Mouse (Mus musculus) forebrain, embryonic 12.5 days (tissue): Measurements from ENCODE around the gene Sco1. TPM values are rescaled to one million over a fixed set of nuclear protein-coding genes. Genes with fewer than 3 reads are reported as not detected.

Experiments used
- ATAC-seq: fragments of 200-750 bp; cut with Nextera tagmentation; 2 replicates; pipeline ENCODE4 v1.8.0; 2017; ENCODE audit warnings: moderate TSS enrichment; ENCODE audit not compliant: low FRiP score
- H3K27ac ChIP-seq: fragments of 300-500 bp; sonication (generic); 2 replicates; pipeline ENCODE4 v1.5.1; 2016; ENCODE audit warnings: mild to moderate bottlenecking
- H3K27me3 ChIP-seq: fragments of 300-500 bp; sonication (generic); 2 replicates; pipeline ENCODE4 v1.6.1; 2016; ENCODE audit warnings: mild to moderate bottlenecking
- H3K36me3 ChIP-seq: fragments of 300-500 bp; sonication (generic); replicated peaks from 2 replicates; pipeline ENCODE4 v1.6.1; 2016; ENCODE audit warnings: mild to moderate bottlenecking
- H3K4me1 ChIP-seq: fragments of 300-500 bp; sonication (generic); 2 replicates; pipeline ENCODE4 v1.6.1; 2016
- H3K4me2 ChIP-seq: fragments of 300-500 bp; sonication (generic); 2 replicates; pipeline ENCODE4 v1.6.1; 2016; ENCODE audit warnings: mild to moderate bottlenecking, moderate library complexity
- H3K4me3 ChIP-seq: fragments of 300-500 bp; sonication (generic); replicated peaks from 2 replicates; pipeline ENCODE4 v1.5.1; 2016; ENCODE audit warnings: mild to moderate bottlenecking
- H3K9ac ChIP-seq: fragments of 300-500 bp; sonication (generic); 2 replicates; pipeline ENCODE4 v1.6.1; 2016; ENCODE audit warnings: mild to moderate bottlenecking
- H3K9me3 ChIP-seq: fragments of 300-500 bp; sonication (generic); 2 replicates; pipeline ENCODE4 v1.6.1; 2016
- WGBS: fragments of 180-500 bp; shearing (Covaris S2); methylation state at CpG from one replicate; pipeline ENCODE4 v1.1.7; 2016; 5-methylcytosine and 5-hydroxymethylcytosine counted together
- polyA plus RNA-seq: library from polyadenylated mRNA; unstranded; fragments of >200 nt; fragmentation: Nextera tagmentation; extraction: Ambion mirVana; gene quantifications from 2 replicates; pipeline ENCODE4 v1.2.1, GENCODE M21; 2016

The Sco1 gene
- polyA plus RNA-seq, 1 experiment from 2014 or later: 15.8 TPM

- 14% methylated on average over 6 of the region's 6 CpGs for WGBS
- 0 out of 2 replicates have a peak overlapping the region, but pooled peaks have one; percentile 69 for H3K4me2 ChIP-seq
- ATAC-seq: no peak
These were observed 28.6 kb upstream of the Sco1 start for GRCm38 (mm10) chr11:67023802-67024340.

GRCm38 (mm10) chr11:67024867-67025477, 27.5 kb upstream of the Sco1 start, which contains the start of gene Tmem220:
TSS of gene Tmem220 (plus strand) at chr11:67025154.
- Histone ChIP-seq H3K4me1 (peaks cover 15% of the 10 kb centered on the region), H3K4me2 (peak within 1 kb of the TSS; percentile 69), H3K9me3 (no peaks in the 10 kb centered on the region), H3K9ac (peak within 1 kb of the TSS; percentile 56), H3K36me3 (no peaks in the 10 kb centered on the region), H3K27ac (no peak within 1 kb of the TSS), H3K27me3 (peaks cover 13% of the 10 kb centered on the region; the same call in 1 of the 2 replicates), H3K4me3 (peak within 1 kb of the TSS; percentile 42)
- WGBS: 2% methylated on average over 29 of the region's 35 CpGs
- ATAC-seq: peak; percentile 96

More at GRCm38 (mm10) chr11:67023802-67024340, 28.6 kb upstream of the Sco1 start:
- no peaks in the 10 kb centered on the region for H3K9me3 ChIP-seq
- H3K27me3 ChIP-seq: peaks cover 13% of the 10 kb centered on the region; the same call in 1 of the 2 replicates
- H3K4me3 ChIP-seq: no peak overlapping the region
- no peak overlapping the region for H3K27ac ChIP-seq
- H3K9ac ChIP-seq: no peak overlapping the region
- no peaks in the 10 kb centered on the region for H3K36me3 ChIP-seq
- peaks cover 15% of the 10 kb centered on the region for H3K4me1 ChIP-seq

DNA sequence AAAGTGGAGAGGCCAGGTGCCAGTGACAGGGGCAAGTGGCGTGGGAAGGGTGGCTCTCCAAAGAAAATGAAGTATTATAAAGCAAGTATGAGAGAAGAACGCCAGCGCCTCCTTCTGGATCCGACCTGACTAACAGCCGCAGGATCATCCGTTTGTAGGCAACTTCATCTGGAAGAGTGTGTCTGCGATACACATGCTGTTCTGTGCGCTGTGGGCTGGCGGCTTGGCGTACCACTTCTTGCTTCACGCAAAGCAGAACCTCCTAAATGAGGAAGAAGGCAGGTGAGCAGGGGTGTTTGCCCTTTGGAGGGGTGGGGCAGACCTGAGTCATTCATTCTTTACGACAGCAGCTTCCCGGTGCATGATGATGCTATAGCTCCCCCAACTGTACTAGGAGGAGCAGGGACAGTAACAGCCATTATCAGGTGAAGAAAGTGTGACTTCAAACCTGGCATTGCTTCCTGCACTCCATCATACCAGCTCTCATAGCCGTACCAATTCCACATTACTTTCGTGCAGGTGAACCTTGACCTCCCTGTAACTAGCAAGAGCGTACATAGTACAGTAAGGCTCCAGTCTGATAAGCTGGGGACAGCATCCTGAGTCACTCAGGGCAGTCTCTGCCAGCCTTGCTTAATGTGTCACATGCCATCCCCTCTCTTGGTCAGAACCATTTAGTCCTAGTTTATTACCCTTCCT, 21.4 kb upstream of the Sco1 start:
- H3K9me3 ChIP-seq: no peaks in the 10 kb centered on the region
- no peak overlapping the region for H3K27ac ChIP-seq
- no peaks in the 10 kb centered on the region for H3K27me3 ChIP-seq
- 62% methylated on average over 16 of the region's 16 CpGs for WGBS
- H3K4me3 ChIP-seq: no peak overlapping the region
- no peak for ATAC-seq
- no peaks in the 10 kb centered on the region for H3K4me1 ChIP-seq
- no peaks in the 10 kb centered on the region for H3K36me3 ChIP-seq
- H3K9ac ChIP-seq: no peak overlapping the region
- no peak overlapping the region for H3K4me2 ChIP-seq

DNA sequence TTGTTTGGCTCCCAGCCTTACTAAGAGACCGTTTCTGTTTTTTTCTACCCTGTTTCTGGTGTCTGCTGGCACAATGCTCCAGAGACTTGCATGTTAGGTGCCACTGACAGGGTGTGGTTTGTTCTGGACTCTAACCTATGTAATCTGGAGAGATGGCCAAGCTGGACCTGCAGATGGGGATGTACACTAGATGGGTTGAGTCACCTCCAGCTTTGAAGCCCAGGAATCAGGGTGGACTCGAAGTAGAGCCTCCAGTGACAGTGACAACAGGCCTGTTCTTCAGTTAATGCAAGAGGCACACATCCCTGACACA, 20.9 kb upstream of the Sco1 start:
- 78% methylated on average over 2 of the region's 2 CpGs for WGBS
- no peak overlapping the region for H3K27ac ChIP-seq

DNA sequence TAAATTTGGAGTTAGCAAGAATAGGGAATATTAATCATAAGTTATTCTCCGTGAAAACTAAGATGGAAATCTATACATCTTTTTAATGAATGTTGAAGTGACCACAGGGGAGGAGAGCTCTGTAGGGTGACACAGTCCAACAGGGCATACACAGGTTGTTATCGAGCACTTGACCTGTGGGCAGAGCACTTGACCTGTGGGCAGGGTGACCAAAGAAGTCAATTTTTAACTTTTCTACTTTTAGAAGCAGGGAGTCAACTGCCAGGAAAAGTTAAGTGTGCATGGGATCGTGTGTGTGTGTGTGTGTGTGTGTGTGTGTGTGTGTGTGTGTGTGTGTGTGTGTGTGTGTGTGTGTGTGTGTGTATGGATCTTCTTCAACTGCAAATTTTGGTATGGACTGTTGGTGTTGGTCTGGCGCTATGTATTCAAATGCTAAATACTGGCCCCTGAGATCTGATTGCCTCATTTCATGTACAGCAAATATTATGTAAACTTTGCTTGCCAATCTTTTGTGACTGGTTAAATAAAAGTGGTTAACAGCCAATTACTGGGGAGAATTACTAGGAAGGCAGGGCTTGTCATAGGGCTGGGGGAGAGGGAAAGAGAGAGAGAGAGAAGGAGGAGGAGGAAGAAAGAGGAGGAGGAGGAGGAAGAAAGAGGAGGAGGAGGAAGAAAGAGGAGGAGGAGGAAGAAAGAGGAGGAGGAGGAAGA, 17.5 kb upstream of the Sco1 start:
- Histone ChIP-seq H3K4me1 (no peaks in the 10 kb centered on the region), H3K9me3 (no peaks in the 10 kb centered on the region), H3K27me3 (no peaks in the 10 kb centered on the region), H3K27ac (no peak overlapping the region), H3K4me3 (no peak overlapping the region), H3K9ac (no peak overlapping the region), H3K4me2 (no peak overlapping the region), H3K36me3 (peaks cover 24% of the 10 kb centered on the region)
- ATAC-seq: no peak
- WGBS: 86% methylated on average over 4 of the region's 4 CpGs

More for the DNA sequence above, 20.9 kb upstream of the Sco1 start:
- Histone ChIP-seq H3K9ac (no peak overlapping the region), H3K4me2 (no peak overlapping the region), H3K4me3 (no peak overlapping the region), H3K9me3 (no peaks in the 10 kb centered on the region), H3K27me3 (no peaks in the 10 kb centered on the region), H3K36me3 (no peaks in the 10 kb centered on the region), H3K4me1 (no peaks in the 10 kb centered on the region)
- ATAC-seq: no peak

- Histone ChIP-seq H3K27me3 (no peaks in the 10 kb centered on the region), H3K4me1 (no peaks in the 10 kb centered on the region), H3K36me3 (peaks cover 37% of the 10 kb centered on the region), H3K4me3 (no peak overlapping the region), H3K4me2 (no peak overlapping the region), H3K27ac (no peak overlapping the region), H3K9me3 (no peaks in the 10 kb centered on the region), H3K9ac (no peak overlapping the region)
- ATAC-seq: no peak
- 94% methylated on average over 6 of the region's 6 CpGs for WGBS
These were observed 16.2 kb upstream of the Sco1 start for GRCm38 (mm10) chr11:67036229-67036628.

DNA sequence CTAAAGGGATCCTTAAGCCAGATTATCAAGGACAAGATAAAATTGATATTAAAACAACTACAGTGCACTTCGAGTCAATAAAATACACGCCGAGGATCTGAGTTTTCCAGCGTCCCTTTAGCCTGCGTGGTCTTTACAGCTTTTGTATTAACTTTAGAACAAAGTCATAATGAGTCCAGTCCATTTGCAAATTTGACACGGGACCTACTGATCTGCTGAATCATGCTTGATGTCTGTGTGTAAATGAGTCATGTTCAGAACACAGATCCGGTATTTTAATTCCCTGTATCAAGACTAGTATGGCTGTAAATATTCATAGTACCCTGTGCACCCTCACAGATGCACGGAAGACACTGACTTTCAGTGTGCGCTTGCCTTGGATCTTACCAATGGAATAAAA, 15.6 kb upstream of the Sco1 start:
- H3K36me3 ChIP-seq: peaks cover 44% of the 10 kb centered on the region
- H3K4me3 ChIP-seq: no peak overlapping the region
- WGBS: 95% methylated on average over 9 of the region's 9 CpGs
- H3K27ac ChIP-seq: no peak overlapping the region
- H3K27me3 ChIP-seq: no peaks in the 10 kb centered on the region
- no peak for ATAC-seq
- no peak overlapping the region for H3K9ac ChIP-seq
- H3K4me1 ChIP-seq: no peaks in the 10 kb centered on the region
- no peak overlapping the region for H3K4me2 ChIP-seq
- H3K9me3 ChIP-seq: no peaks in the 10 kb centered on the region

GRCm38 (mm10) chr11:67039799-67040198, 12.7 kb upstream of the Sco1 start:
- no peak overlapping the region for H3K4me3 ChIP-seq
- H3K27ac ChIP-seq: no peak overlapping the region
- 86% methylated on average over 3 of the region's 3 CpGs for WGBS
- H3K9ac ChIP-seq: no peak overlapping the region
- no peaks in the 10 kb centered on the region; the same call in 1 of the 2 replicates for H3K4me1 ChIP-seq
- H3K36me3 ChIP-seq: peaks cover 48% of the 10 kb centered on the region
- H3K9me3 ChIP-seq: no peaks in the 10 kb centered on the region
- ATAC-seq: no peak
- no peaks in the 10 kb centered on the region for H3K27me3 ChIP-seq
- no peak overlapping the region for H3K4me2 ChIP-seq

DNA sequence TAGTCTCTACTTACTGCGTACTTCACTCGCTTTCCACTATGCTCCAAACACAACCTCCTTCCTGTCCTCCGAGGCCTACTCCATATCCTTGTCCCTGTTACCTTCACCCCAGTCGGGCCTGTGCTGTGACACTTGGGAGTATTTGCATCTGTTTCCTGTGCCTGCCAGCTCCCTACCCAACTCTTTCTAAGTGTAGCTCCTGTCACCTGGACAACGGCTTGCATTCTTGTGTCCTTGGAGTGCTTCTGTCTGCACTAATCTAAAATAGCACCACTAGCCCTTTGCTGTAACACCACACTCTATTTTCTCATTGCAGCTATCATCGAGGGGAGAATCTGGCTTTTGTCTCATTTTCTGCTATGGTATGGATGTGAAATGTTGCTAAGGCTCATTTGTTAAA, 12.0 kb upstream of the Sco1 start:
- H3K9ac ChIP-seq: no peak overlapping the region
- H3K4me2 ChIP-seq: no peak overlapping the region
- WGBS: 97% methylated on average over 6 of the region's 6 CpGs
- H3K27ac ChIP-seq: no peak overlapping the region
- no peaks in the 10 kb centered on the region for H3K27me3 ChIP-seq
- H3K9me3 ChIP-seq: no peaks in the 10 kb centered on the region
- ATAC-seq: no peak
- peaks cover 50% of the 10 kb centered on the region for H3K36me3 ChIP-seq
- no peak overlapping the region for H3K4me3 ChIP-seq
- no peaks in the 10 kb centered on the region; the same call in 1 of the 2 replicates for H3K4me1 ChIP-seq

- H3K9ac ChIP-seq: no peak overlapping the region
- H3K36me3 ChIP-seq: peaks cover 53% of the 10 kb centered on the region
- 32% methylated on average over 8 of the region's 8 CpGs for WGBS
- H3K27ac ChIP-seq: no peak overlapping the region
- H3K9me3 ChIP-seq: no peaks in the 10 kb centered on the region
- H3K27me3 ChIP-seq: no peaks in the 10 kb centered on the region
- H3K4me2 ChIP-seq: no peak overlapping the region
- no peaks in the 10 kb centered on the region; the same call in 1 of the 2 replicates for H3K4me1 ChIP-seq
- ATAC-seq: no peak
- no peak overlapping the region for H3K4me3 ChIP-seq
These were observed 9.5 kb upstream of the Sco1 start for GRCm38 (mm10) chr11:67043007-67043406.

DNA sequence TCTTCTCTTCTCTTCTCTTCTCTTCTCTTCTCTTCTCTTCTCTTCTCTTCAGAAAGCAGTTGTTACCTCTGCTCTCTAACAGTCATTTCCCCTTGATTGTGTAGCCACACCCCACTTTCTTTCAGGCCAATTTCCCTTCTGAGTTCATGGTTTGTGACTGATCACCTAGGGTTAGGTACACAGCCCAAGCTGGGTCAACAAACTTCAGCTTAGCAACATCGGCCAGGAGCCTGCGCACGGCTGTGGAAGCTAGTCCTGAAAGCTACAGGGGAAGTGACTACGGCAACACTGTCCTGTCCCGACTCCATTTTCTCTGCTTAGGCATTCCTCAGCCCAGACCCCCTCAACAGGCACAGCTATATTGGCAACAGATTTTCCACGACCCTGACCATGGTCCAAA, 7.5 kb upstream of the Sco1 start:
- Histone ChIP-seq H3K36me3 (peaks cover 35% of the 10 kb centered on the region), H3K4me3 (no peak overlapping the region), H3K27ac (no peak overlapping the region), H3K9me3 (no peaks in the 10 kb centered on the region), H3K4me2 (no peak overlapping the region), H3K9ac (no peak overlapping the region), H3K4me1 (no peaks in the 10 kb centered on the region; the same call in 1 of the 2 replicates), H3K27me3 (no peaks in the 10 kb centered on the region)
- no peak for ATAC-seq
- WGBS: 86% methylated on average over 6 of the region's 6 CpGs

- peaks cover 14% of the 10 kb centered on the region for H3K36me3 ChIP-seq
- H3K9me3 ChIP-seq: no peaks in the 10 kb centered on the region
- no peak overlapping the region for H3K27ac ChIP-seq
- no peak overlapping the region for H3K9ac ChIP-seq
- 98% methylated on average over 5 of the region's 5 CpGs for WGBS
- H3K4me1 ChIP-seq: peaks cover 5% of the 10 kb centered on the region
- H3K27me3 ChIP-seq: no peaks in the 10 kb centered on the region
- H3K4me2 ChIP-seq: no peak overlapping the region
- ATAC-seq: no peak
- H3K4me3 ChIP-seq: no peak overlapping the region
These were observed 5.3 kb upstream of the Sco1 start for GRCm38 (mm10) chr11:67047199-67047598.
